Mouse (Mus musculus): ENCODE results near the gene Hoxd9. TPM values are rescaled to one million over a fixed set of nuclear protein-coding genes. Genes with fewer than 3 reads are reported as not detected.

The Hoxd9 gene
- polyA plus RNA-seq, 1 experiment from 2014 or later, result 0.33 TPM

DNA sequence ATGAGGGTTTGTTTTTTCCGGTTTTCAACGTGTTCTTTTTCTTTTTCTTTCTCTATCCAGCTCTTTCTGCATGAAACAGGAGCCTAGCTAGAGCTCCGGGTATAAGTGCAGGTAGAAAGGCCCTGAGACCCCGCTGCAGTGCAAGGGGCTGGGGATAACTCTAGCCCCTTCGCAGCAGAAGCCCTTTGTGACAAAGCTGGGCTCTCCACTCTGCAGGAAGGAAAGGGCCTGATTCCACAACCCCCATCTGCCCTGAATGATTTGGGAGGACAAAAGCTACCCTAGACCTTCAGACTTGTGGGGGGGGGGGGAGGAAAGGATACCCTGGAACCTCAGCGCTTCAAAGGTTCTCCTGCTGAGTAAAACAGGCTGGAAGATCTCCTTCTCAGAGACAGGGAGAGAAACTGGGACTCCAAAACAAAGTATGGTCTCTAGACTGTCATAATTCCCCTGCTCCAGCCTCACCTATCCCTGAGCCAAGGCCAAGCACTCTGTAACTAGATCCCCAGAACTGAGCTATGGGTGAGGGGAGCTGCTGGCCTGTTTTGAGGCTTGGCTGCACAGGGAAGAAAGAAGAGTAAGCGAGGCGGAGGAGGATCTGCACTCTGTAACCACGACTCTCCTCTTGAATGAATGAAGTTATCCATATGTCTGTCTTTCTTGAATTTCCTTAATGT lies 21.0 kb upstream of the Hoxd9 start:
- Histone ChIP-seq H3K27me3 (replicated peaks; ENCODE audit: insufficient read depth, low read length) (peaks cover 93% of the 10 kb centered on the region), H3K4me1 (ENCODE audit: insufficient read depth, low read depth, low read length) (peaks cover 4% of the 10 kb centered on the region; the same call in 1 of the 2 replicates), H3K4me2 (replicated peaks; ENCODE audit: low read depth, low read length) (no peak overlapping the region), H3K36me3 (ENCODE audit: insufficient read depth, low read length) (no peaks in the 10 kb centered on the region), H3K27ac (ENCODE audit: low read length) (no peak overlapping the region), H3K9ac (replicated peaks; ENCODE audit: low read depth) (no peak overlapping the region), H3K4me3 (ENCODE audit: low read depth, low read length) (no peak overlapping the region), H3K9me3 (ENCODE audit: low read length) (no peaks in the 10 kb centered on the region)
- ATAC-seq (no peak), DNase-seq (ENCODE audit: low spot score) (no peak)
- TF ChIP-seq EP300 (IDR thresholded peaks at IDR 0.05) (no peak), CTCF (IDR thresholded peaks at IDR 0.05) (no peak)
- WGBS, result 2% methylated on average over 9 of the region's 9 CpGs

- Histone ChIP-seq H3K4me1 (ENCODE audit: insufficient read depth, low read depth, low read length) (peaks cover 4% of the 10 kb centered on the region; the same call in 1 of the 2 replicates), H3K27me3 (replicated peaks; ENCODE audit: insufficient read depth, low read length) (peaks cover 93% of the 10 kb centered on the region), H3K9ac (replicated peaks; ENCODE audit: low read depth) (no peak overlapping the region), H3K36me3 (ENCODE audit: insufficient read depth, low read length) (no peaks in the 10 kb centered on the region), H3K4me3 (ENCODE audit: low read depth, low read length) (no peak overlapping the region), H3K4me2 (replicated peaks; ENCODE audit: low read depth, low read length) (no peak overlapping the region), H3K9me3 (ENCODE audit: low read length) (no peaks in the 10 kb centered on the region), H3K27ac (ENCODE audit: low read length) (no peak overlapping the region)
- ATAC-seq (no peak), DNase-seq (ENCODE audit: low spot score) (no peak)
- WGBS, result 23% methylated on average over 2 of the region's 2 CpGs
- TF ChIP-seq EP300 (IDR thresholded peaks at IDR 0.05), result no peak
- TF ChIP-seq CTCF (IDR thresholded peaks at IDR 0.05), result no peak
Observed at GRCm38 (mm10) chr2:74677106-74677505, 20.4 kb upstream of the Hoxd9 start.

- WGBS, result 2% methylated on average over 15 of the region's 15 CpGs
- DNase-seq (ENCODE audit: low spot score), result no peak
- Histone ChIP-seq H3K9ac (replicated peaks; ENCODE audit: low read depth) (no peak within 1 kb of the TSS), H3K27me3 (replicated peaks; ENCODE audit: insufficient read depth, low read length) (peaks cover 90% of the 10 kb centered on the region), H3K4me2 (replicated peaks; ENCODE audit: low read depth, low read length) (no peak within 1 kb of the TSS), H3K9me3 (ENCODE audit: low read length) (no peaks in the 10 kb centered on the region), H3K27ac (ENCODE audit: low read length) (no peak within 1 kb of the TSS), H3K4me3 (ENCODE audit: low read depth, low read length) (0 out of 2 replicates have a peak within 1 kb of the TSS, but pooled peaks have one; percentile 3), H3K36me3 (ENCODE audit: insufficient read depth, low read length) (no peaks in the 10 kb centered on the region), H3K4me1 (ENCODE audit: insufficient read depth, low read depth, low read length) (peaks cover 5% of the 10 kb centered on the region; the same call in 1 of the 2 replicates)
- TF ChIP-seq EP300 (IDR thresholded peaks at IDR 0.05) (no peak), CTCF (IDR thresholded peaks at IDR 0.05) (no peak)
- ATAC-seq, result no peak
Observed at GRCm38 (mm10) chr2:74678891-74679595, 18.5 kb upstream of the Hoxd9 start, which contains the start of gene Hoxd11. Gene Hoxd11, plus strand, starts transcription at chr2:74679557.

- H3K4me2 ChIP-seq (replicated peaks; ENCODE audit: low read depth, low read length), result no peak overlapping the region
- H3K4me3 ChIP-seq (ENCODE audit: low read depth, low read length), result 0 out of 2 replicates have a peak overlapping the region, but pooled peaks have one; percentile 3
Observed at GRCm38 (mm10) chr2:74679596-74679971, 17.9 kb upstream of the Hoxd9 start.

GRCm38 (mm10) chr2:74679980-74680379 lies 17.5 kb upstream of the Hoxd9 start:
- Histone ChIP-seq H3K9ac (replicated peaks; ENCODE audit: low read depth) (no peak overlapping the region), H3K4me1 (ENCODE audit: insufficient read depth, low read depth, low read length) (peaks cover 5% of the 10 kb centered on the region; the same call in 1 of the 2 replicates), H3K4me3 (ENCODE audit: low read depth, low read length) (0 out of 2 replicates have a peak overlapping the region, but pooled peaks have one; percentile 3), H3K36me3 (ENCODE audit: insufficient read depth, low read length) (no peaks in the 10 kb centered on the region), H3K4me2 (replicated peaks; ENCODE audit: low read depth, low read length) (no peak overlapping the region), H3K27me3 (replicated peaks; ENCODE audit: insufficient read depth, low read length) (peaks cover 92% of the 10 kb centered on the region), H3K9me3 (ENCODE audit: low read length) (no peaks in the 10 kb centered on the region), H3K27ac (ENCODE audit: low read length) (no peak overlapping the region)
- DNase-seq (ENCODE audit: low spot score) (no peak), ATAC-seq (no peak)
- no peak for TF ChIP-seq CTCF (IDR thresholded peaks at IDR 0.05)
- no peak for TF ChIP-seq EP300 (IDR thresholded peaks at IDR 0.05)
- 1% methylated on average over 23 of the region's 23 CpGs for WGBS

More at GRCm38 (mm10) chr2:74679596-74679971, 17.9 kb upstream of the Hoxd9 start:
- no peaks in the 10 kb centered on the region for H3K9me3 ChIP-seq (ENCODE audit: low read length)
- H3K4me1 ChIP-seq (ENCODE audit: insufficient read depth, low read depth, low read length), result peaks cover 5% of the 10 kb centered on the region; the same call in 1 of the 2 replicates
- peaks cover 92% of the 10 kb centered on the region for H3K27me3 ChIP-seq (replicated peaks; ENCODE audit: insufficient read depth, low read length)
- WGBS, result 1% methylated on average over 26 of the region's 26 CpGs
- H3K9ac ChIP-seq (replicated peaks; ENCODE audit: low read depth), result no peak overlapping the region
- no peaks in the 10 kb centered on the region for H3K36me3 ChIP-seq (ENCODE audit: insufficient read depth, low read length)
- no peak for TF ChIP-seq EP300 (IDR thresholded peaks at IDR 0.05)
- TF ChIP-seq CTCF (IDR thresholded peaks at IDR 0.05), result no peak
- ATAC-seq, result no peak
- H3K27ac ChIP-seq (ENCODE audit: low read length), result no peak overlapping the region
- DNase-seq (ENCODE audit: low spot score), result no peak

Data from lung, postnatal 0 days (tissue).